Mouse (Mus musculus) heart, postnatal 0 days (tissue): ENCODE data around the gene Prss38. TPM values are rescaled to one million over a fixed set of nuclear protein-coding genes. Genes with fewer than 3 reads are reported as not detected.
A peak's percentile ranks its signal among the peaks of the same experiment; 100 is the strongest.

Experiments
- ATAC-seq: fragments of 200-750 bp; cut with Nextera tagmentation; 2 replicates; pipeline ENCODE4 v1.8.0; 2017; ENCODE audit warnings: low read depth, moderate number of reproducible peaks, moderate library complexity; ENCODE audit not compliant: insufficient read depth
- DNase-seq: peaks from one replicate; pipeline ENCODE4 v3.0.0-alpha.2; 2016; ENCODE audit warnings: low spot score
- H3K27ac ChIP-seq: fragments of 300-500 bp; sonication (generic); 2 replicates; pipeline ENCODE4 v1.5.1; 2014; ENCODE audit warnings: low read depth, mild to moderate bottlenecking
- H3K27me3 ChIP-seq: fragments of 300-500 bp; sonication (generic); 2 replicates; pipeline ENCODE4 v1.6.1; 2014; ENCODE audit warnings: low read length, mixed read lengths; ENCODE audit not compliant: control insufficient read depth, insufficient read depth
- H3K36me3 ChIP-seq: fragments of 300-500 bp; sonication (generic); replicated peaks from 2 replicates; pipeline ENCODE4 v1.6.1; 2014; ENCODE audit warnings: low read length, mixed read lengths; ENCODE audit not compliant: control insufficient read depth, insufficient read depth
- H3K4me1 ChIP-seq: fragments of 300-500 bp; sonication (generic); 2 replicates; pipeline ENCODE4 v1.6.1; 2014; ENCODE audit warnings: antibody characterized with exemption; ENCODE audit not compliant: control insufficient read depth, insufficient read depth
- H3K4me2 ChIP-seq: fragments of 300-500 bp; sonication (generic); 2 replicates; pipeline ENCODE4 v1.6.1; 2014; ENCODE audit warnings: low read depth, mild to moderate bottlenecking, low read length, moderate library complexity
- H3K4me3 ChIP-seq: fragments of 300-500 bp; sonication (generic); 2 replicates; pipeline ENCODE4 v1.5.1; 2014; ENCODE audit warnings: low read depth, low read length
- H3K9ac ChIP-seq: fragments of 300-500 bp; sonication (generic); replicated peaks from 2 replicates; pipeline ENCODE4 v1.6.1; 2014; ENCODE audit warnings: low read depth, low read length, mixed read lengths
- H3K9me3 ChIP-seq: fragments of 300-500 bp; sonication (generic); replicated peaks from 2 replicates; pipeline ENCODE4 v1.6.1; 2016; ENCODE audit warnings: low read length; ENCODE audit not compliant: control insufficient read depth
- CTCF ChIP-seq: IDR thresholded peaks from 2 replicates; pipeline ENCODE4 v1.5.1; 2016; ENCODE audit warnings: antibody characterized with exemption, control low read depth, low read depth
- EP300 ChIP-seq: IDR thresholded peaks from 2 replicates; pipeline ENCODE4 v1.6.1; 2016; ENCODE audit warnings: antibody characterized with exemption, low read depth
- WGBS: fragments of 180-500 bp; shearing (Covaris S2); extraction: QIAGEN DNeasy Blood & Tissue Kit; methylation state at CpG from one replicate; pipeline ENCODE4 v1.1.7; 2014; 5-methylcytosine and 5-hydroxymethylcytosine counted together
- polyA plus RNA-seq: library from polyadenylated mRNA; unstranded; fragments of >200 nt; fragmentation: Nextera tagmentation; extraction: Ambion mirVana; gene quantifications from 2 replicates; pipeline ENCODE4 v1.2.1, GENCODE M21; 2015
- total RNA-seq: library from RNA; depleted of rRNA; stranded (reverse); fragments of >200 nt; gene quantifications from 2 replicates; pipeline ENCODE4 v1.2.3, GENCODE M21; 2014; ENCODE audit warnings: low replicate concordance

Gene Prss38
- total and polyA plus RNA-seq, 2 experiments from 2014 or later = not detected

DNA sequence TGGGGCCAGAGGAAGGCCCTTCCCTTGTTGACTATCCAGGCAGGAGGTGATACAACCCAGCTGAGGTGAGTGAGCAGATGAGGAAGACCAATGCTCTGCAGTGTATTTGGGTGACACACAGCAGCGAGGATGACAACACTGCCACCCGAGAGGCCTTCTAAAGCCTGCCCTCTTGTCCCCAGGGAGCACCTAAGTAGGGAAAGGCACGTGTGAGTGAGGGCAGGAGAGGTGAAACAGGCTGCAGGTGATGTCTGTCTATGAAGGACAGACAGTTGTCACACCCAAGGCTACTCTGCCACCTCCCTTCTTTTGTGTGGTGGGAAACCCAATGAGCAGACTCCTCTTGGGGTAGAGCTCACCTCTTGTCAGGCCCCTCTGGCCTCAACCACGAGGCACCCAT lies 14.2 kb upstream of the Prss38 start:
- Histone ChIP-seq H3K9ac (no peak overlapping the region), H3K4me2 (no peak overlapping the region), H3K4me1 (peaks cover 18% of the 10 kb centered on the region), H3K27me3 (no peaks in the 10 kb centered on the region), H3K4me3 (no peak overlapping the region), H3K9me3 (no peaks in the 10 kb centered on the region), H3K27ac (no peak overlapping the region), H3K36me3 (no peaks in the 10 kb centered on the region)
- WGBS = 79% methylated on average over 4 of the region's 4 CpGs
- ATAC-seq (no peak), DNase-seq (no peak)
- TF ChIP-seq CTCF = no peak
- no peak for TF ChIP-seq EP300

DNA sequence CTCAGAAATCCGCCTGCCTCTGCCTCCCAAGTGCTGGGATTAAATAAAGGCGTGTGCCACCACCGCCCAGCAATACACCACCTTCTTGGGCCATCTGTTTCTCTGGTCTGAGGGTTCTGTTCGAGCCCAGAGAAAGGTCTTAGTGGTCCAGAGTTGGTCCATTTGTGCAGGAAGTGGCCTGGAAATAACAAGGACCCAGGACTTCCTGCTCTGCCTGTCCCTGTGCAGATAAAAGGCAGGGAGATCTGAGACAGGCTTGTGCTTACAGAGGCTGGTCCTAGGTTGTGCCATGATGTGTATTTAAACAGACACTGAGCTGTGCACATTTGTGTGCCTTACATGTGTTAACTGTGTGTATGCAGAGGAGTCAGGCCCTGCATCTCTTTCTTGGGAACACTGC lies 13.3 kb upstream of the Prss38 start:
- no peak overlapping the region for H3K27ac ChIP-seq
- no peak overlapping the region for H3K4me3 ChIP-seq
- DNase-seq = no peak
- peaks cover 26% of the 10 kb centered on the region for H3K4me1 ChIP-seq
- H3K36me3 ChIP-seq = no peaks in the 10 kb centered on the region
- no peaks in the 10 kb centered on the region for H3K27me3 ChIP-seq
- TF ChIP-seq EP300 (no peak), CTCF (no peak)
- WGBS = 78% methylated on average over 4 of the region's 4 CpGs
- no peak overlapping the region for H3K4me2 ChIP-seq
- no peaks in the 10 kb centered on the region for H3K9me3 ChIP-seq
- no peak for ATAC-seq
- no peak overlapping the region for H3K9ac ChIP-seq

DNA sequence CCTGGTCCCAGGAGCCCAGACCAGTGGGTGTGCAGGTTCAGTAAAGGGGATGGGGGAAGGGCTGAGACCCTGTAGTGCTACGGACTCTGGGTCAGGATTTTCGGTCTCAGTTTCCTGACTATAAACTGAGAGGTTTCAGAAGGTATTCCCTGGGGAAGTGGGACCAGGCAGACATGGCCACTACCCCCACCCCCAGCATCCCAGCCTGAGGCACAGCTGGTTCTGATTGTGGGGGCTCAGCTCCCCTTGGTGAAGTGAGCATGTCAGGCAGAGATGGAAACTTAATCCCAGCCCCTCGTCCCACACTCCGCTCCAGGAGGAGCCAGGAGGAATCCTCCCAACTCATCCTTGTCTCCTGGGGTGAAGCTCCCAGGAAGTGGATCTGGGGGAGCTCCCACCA lies 12.0 kb upstream of the Prss38 start:
- no peak for TF ChIP-seq CTCF
- no peak for TF ChIP-seq EP300
- peaks cover 23% of the 10 kb centered on the region for H3K4me1 ChIP-seq
- no peak overlapping the region for H3K4me3 ChIP-seq
- 75% methylated on average over 4 of the region's 4 CpGs for WGBS
- ATAC-seq = no peak
- no peak overlapping the region for H3K27ac ChIP-seq
- no peak overlapping the region for H3K4me2 ChIP-seq
- no peak overlapping the region for H3K9ac ChIP-seq
- H3K36me3 ChIP-seq = no peaks in the 10 kb centered on the region
- no peaks in the 10 kb centered on the region for H3K27me3 ChIP-seq
- no peak for DNase-seq
- H3K9me3 ChIP-seq = no peaks in the 10 kb centered on the region

DNA sequence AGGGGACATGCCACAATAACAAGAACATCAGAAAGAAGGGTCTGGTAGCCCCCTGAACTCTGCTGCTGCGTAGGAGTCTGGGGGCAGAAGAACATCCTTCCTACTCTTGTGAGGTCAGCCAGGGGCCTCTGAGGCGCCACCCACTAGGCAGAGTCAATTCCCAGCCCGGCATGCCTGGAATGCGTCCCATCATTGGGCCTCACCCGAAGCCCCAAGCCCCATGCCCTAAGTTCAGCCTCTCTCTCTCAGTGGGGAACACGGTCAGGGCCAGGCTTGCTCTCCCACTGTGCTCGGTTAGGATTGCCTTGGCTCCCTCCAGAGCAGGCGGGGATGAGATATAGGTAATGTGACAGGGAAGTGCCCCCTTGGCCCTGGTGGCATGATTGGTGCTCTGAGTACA lies 9.7 kb upstream of the Prss38 start:
- Histone ChIP-seq H3K4me1 (peaks cover 14% of the 10 kb centered on the region), H3K27me3 (no peaks in the 10 kb centered on the region), H3K9me3 (no peaks in the 10 kb centered on the region), H3K36me3 (no peaks in the 10 kb centered on the region), H3K4me2 (no peak overlapping the region), H3K9ac (no peak overlapping the region), H3K4me3 (no peak overlapping the region), H3K27ac (no peak overlapping the region)
- TF ChIP-seq EP300 (no peak), CTCF (no peak)
- peak; percentile 82 for ATAC-seq
- 7% methylated on average over 8 of the region's 8 CpGs for WGBS
- peak; percentile 33 for DNase-seq

DNA sequence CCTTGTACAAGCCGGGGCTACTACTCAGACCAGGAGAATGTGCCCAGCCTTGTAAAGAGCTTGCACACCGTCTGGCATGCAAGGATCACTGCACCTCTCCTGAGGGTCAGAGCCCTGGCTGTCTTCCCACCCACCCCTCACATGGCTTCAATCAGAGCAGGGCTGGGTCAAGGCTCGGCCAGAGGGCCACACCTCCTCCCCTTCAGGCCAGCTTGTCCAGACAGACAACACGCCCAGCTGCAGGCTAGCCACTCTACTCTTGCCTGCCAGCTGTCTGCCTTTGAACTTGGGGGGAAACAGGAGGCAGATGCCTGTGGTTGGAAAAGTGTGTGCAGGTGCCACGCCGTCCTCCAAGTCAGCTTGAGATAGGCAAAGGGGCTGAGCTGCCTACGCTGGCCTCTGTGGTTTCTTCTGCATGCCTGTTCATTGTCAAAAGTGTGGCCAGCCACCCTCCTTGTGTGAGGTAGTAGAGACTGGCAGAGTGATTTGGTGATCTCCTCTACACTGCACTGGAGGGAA lies 9.0 kb upstream of the Prss38 start:
- TF ChIP-seq CTCF (no peak), EP300 (no peak)
- Histone ChIP-seq H3K36me3 (no peaks in the 10 kb centered on the region), H3K9me3 (no peaks in the 10 kb centered on the region), H3K27me3 (no peaks in the 10 kb centered on the region), H3K4me3 (no peak overlapping the region), H3K9ac (no peak overlapping the region), H3K27ac (no peak overlapping the region), H3K4me1 (peaks cover 14% of the 10 kb centered on the region), H3K4me2 (no peak overlapping the region)
- 24% methylated on average over 7 of the region's 7 CpGs for WGBS
- peak; percentile 43 for ATAC-seq
- no peak for DNase-seq

DNA sequence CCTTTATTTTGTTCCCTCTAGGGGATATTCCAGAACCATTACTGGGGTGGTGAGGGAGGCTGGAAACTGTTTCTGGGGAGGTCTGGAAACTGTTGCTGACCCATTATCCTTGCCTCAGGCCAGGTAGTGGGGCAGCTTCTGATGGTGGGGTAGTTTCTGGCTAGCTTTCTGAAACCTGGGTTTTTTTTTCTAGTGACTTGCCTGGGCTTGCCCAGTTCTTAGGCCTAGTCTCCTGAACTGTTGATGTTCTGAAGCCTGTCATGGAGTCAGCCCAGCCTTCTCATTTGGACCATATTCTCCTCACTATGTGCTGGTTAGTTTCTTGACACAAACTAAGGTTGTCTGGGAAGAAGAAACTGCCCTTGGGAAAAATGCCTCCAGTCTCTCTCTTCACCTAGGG lies 4.1 kb upstream of the Prss38 start:
- no peaks in the 10 kb centered on the region for H3K27me3 ChIP-seq
- DNase-seq (no peak), ATAC-seq (no peak)
- no peak overlapping the region for H3K4me3 ChIP-seq
- H3K27ac ChIP-seq = no peak overlapping the region
- H3K9me3 ChIP-seq = no peaks in the 10 kb centered on the region
- H3K4me1 ChIP-seq = peaks cover 6% of the 10 kb centered on the region
- no peaks in the 10 kb centered on the region for H3K36me3 ChIP-seq
- H3K9ac ChIP-seq = no peak overlapping the region
- no peak overlapping the region for H3K4me2 ChIP-seq
- TF ChIP-seq EP300 (no peak), CTCF (no peak)
